Mouse (Mus musculus): ENCODE measurements around the gene Cry1. TPM values are rescaled to one million over a fixed set of nuclear protein-coding genes. Genes with fewer than 3 reads are reported as not detected.

Gene Cry1
- polyA plus RNA-seq (2012; rRNA removed), result 2.1 and 2.7 TPM in 2 replicates

GRCm38 (mm10) chr10:85184964-85185608, at the start of gene Cry1:
Cry1 (minus strand) TSS chr10:85185064.

GRCm38 (mm10) chr10:85127395-85128287, 57.2 kb downstream of the Cry1 start, which contains the start of gene Mterf2:
Mterf2 (minus strand) TSS chr10:85128027.

DNA sequence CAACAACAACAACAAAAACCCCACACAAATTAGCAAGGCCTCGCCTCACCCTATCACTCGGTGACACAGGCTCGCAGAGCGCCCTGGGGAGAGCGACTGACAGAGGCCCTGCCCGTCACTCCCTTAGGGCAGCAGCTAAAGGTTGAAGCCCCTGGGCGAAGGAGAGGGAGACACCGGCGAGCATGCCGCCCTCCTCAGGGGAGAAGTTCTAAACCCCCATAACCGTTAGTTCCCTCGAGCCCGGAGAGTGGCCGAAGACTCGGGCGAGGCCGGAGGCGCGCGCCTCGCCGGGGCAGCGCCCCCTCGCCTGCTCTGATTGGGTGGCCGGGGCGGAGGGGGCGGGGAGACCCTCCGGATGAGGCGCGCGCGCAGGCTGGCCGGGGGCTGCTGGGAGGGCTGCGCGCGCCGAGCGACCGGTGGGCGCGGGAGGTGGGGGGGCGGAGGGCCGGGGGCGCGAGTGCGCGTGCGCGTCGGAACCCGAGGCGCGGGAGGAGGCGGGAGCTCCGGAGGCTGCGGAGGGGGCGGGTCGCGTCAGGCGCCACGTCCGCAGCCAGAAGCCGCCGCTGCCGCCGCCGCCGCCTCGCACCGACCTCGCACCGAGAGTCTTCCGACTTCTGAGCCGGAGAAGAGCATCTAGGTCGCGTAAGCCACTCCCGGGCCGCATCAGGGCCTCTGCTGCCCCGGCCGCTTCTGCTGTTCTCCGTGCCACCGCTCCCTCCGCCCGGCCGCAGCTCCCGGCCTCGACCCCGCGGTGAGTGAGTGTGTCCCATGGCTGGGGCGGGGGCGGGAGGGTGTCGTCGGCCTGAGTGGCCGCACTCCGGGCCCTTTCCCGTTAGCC, 82.4 kb downstream of the Cry1 start, which contains the start of the genes Fhl4 and Tmem263:
Fhl4 (minus strand) TSS at position 249 of the 838 bp plus-strand sequence.
Tmem263 (plus strand) TSS at position 381 of the 838 bp plus-strand sequence.

Other genes starting within 250 kb of the Cry1 start
- 0.08 and 0.13 TPM in 2 replicates for gene Fhl4, start 82.6 kb downstream of the Cry1 start, polyA plus RNA-seq (2012; rRNA removed)
- gene Tmem263, start 82.4 kb downstream of the Cry1 start, polyA plus RNA-seq (2012; rRNA removed), result 3.7 and 4.5 TPM in 2 replicates
- gene Mterf2, start 57.0 kb downstream of the Cry1 start, polyA plus RNA-seq (2012; rRNA removed), result 4.3 and 5.0 TPM in 2 replicates
- 0.19 and 0.24 TPM in 2 replicates for gene Btbd11, start 201.8 kb upstream of the Cry1 start, polyA plus RNA-seq (2012; rRNA removed)

All from liver, embryonic 14 days (tissue).